Mouse (Mus musculus): ENCODE results near the gene Chpf.

The Chpf gene

GRCm38 (mm10) chr1:75458789-75459684 is 20.1 kb downstream of the Chpf start:
- DNase-seq (ENCODE audit: low spot score in 2 of 2) = no peak

GRCm38 (mm10) chr1:75458025-75458788 is 20.9 kb downstream of the Chpf start:
- DNase-seq (ENCODE audit: low spot score in 2 of 2) = no peak

DNA sequence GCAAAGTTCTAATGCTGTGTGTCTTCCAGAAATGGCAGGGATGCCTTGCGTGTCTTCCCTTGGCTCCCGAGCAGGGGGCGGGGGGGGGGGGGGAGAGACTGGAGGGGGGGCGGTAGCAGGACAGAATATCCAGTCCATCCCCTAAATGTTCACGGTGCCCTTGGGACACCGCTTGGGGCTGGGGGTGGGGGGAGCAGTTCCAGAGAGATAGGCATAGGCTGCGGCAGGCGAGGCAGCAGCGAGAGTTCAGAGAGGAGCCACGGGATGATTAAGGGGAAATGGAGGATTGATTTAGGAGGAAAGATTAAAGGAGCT is 21.4 kb downstream of the Chpf start:
- no peak for DNase-seq (ENCODE audit: low spot score in 2 of 2)

DNA sequence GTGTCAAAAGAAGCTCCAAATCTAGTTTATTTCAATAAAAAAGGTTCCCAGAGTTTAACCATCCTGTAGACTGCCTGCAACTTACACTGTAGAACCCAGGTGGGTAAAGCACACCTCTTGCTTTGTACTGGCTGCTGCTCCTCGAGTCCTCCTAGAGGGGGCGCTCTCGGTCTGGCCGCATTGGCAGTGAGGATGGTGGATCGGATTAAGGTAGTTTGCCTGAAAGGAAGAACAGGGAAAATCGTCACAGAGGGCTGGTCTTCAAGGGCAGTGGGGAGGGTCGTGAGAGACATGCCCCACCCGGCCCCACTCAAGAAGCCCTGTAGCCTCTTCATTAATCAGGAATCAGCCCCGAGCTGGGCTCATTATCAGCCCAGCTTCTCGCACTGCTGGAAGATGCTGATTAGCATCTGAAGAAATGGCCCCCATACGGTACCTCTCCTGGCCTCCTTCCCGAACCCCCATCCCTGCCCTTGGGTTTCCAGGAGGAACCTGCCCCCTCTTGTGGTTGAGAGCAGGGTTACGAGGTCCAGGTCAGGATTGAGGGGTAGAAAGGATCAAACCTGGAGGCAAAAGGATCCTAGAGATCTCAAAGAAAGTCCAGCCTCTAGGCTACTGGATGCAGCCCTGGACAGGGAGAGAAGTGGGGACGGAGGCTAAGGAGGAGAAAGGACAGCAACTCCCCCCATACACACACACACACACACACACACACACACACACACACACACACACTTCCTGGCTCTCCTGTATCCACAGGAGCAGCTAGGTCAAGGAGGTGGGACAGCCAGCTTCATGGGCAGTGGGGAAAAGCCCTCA is 22.2 kb downstream of the Chpf start:
- DNase-seq (ENCODE audit: low spot score in 2 of 2) = no peak

- no peak for DNase-seq (ENCODE audit: low spot score in 2 of 2)
These were observed 23.2 kb downstream of the Chpf start for GRCm38 (mm10) chr1:75455948-75456347.

- no peak for DNase-seq (ENCODE audit: low spot score in 2 of 2)
These were observed 23.7 kb downstream of the Chpf start for GRCm38 (mm10) chr1:75455433-75455832.

GRCm38 (mm10) chr1:75451900-75452299 is 27.2 kb downstream of the Chpf start:
- DNase-seq (ENCODE audit: low spot score in 2 of 2) = no peak

DNA sequence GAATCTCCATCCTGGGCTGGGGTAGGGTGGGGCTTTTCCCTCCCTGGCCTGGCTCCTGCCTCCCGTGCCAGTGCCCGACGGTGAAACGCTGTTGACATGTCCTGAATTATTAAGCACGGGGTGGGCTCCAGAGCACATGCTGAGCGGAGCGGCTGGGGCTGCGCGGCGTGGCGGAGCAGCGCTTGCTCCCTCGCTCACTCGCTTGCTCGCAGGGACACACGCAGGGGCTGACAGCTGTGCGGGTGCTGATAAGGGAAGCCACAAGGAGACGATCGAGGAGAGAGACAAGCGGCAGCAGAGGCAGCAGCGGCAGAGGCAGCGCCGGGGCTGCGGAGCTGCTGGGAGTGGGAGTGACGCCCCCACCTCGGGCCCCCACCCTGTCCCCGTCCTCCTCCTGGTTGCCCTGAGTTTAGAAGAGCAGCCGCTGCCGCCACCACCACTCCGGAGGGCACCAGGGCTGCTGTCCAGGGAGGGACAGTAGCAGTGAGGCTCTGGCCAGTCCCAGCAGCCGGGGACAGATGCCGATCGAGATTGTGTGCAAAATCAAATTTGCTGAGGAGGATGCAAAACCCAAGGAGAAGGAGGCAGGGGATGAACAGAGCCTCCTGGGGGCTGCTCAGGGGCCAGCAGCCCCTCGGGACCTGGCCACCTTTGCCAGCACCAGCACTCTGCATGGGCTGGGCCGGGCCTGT is 28.6 kb downstream of the Chpf start, which contains the start of gene Asic4:
Gene Asic4, plus strand, starts transcription at position 123 of the 692 bp plus-strand sequence.
- no peak for DNase-seq (ENCODE audit: low spot score in 2 of 2)

DNA sequence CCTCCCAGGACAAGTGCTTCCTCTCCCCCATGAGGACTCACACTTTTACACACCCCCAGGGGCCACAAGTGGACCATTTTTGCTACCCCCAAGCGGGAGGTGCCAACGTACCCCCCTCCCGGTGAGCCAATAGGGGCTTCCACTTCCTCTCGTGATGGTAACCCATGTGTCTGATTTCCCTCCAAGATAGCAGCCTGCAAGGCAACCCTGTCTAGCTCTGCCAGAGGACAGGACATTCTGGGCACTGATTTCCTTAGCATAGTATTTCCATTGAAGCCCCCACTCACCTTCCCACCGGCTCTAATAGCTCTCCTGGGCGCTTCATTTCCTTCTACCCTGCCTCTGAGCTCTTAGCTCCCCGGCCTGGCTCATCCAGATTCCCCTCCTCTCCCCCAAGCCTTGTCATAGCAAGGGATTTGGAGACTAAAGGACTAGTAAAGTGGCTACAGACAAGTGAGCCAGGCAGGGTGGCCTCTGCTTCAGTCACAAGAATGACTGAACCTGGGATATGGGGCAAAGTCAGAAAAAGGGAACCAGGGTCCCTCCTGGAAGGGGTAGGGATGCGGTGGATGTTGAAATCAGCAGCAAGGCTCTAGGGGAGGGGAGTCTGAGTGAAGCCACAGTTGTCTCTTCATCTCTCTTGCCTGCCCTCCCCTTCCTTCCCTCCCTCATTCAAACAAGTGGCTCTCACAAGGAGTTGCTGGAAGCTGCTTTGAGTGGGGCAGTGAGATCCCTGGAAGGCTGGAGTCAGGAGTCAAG is 29.6 kb downstream of the Chpf start:
- no peak for DNase-seq (ENCODE audit: low spot score in 2 of 2)

GRCm38 (mm10) chr1:75448937-75449336 is 30.2 kb downstream of the Chpf start:
- DNase-seq (ENCODE audit: low spot score in 2 of 2) = no peak

- no peak for DNase-seq (ENCODE audit: low spot score in 2 of 2)
These were observed 31.1 kb downstream of the Chpf start for GRCm38 (mm10) chr1:75448052-75448431.

GRCm38 (mm10) chr1:75447265-75448051 is 31.6 kb downstream of the Chpf start:
- DNase-seq (ENCODE audit: low spot score in 2 of 2) = no peak

- DNase-seq (ENCODE audit: low spot score in 2 of 2) = no peak
These were observed 32.5 kb downstream of the Chpf start for GRCm38 (mm10) chr1:75446656-75447055.

- peak; percentile 41 to 66 for DNase-seq (ENCODE audit: low spot score in 2 of 2)
These were observed 33.1 kb downstream of the Chpf start for GRCm38 (mm10) chr1:75445751-75446611.

DNA sequence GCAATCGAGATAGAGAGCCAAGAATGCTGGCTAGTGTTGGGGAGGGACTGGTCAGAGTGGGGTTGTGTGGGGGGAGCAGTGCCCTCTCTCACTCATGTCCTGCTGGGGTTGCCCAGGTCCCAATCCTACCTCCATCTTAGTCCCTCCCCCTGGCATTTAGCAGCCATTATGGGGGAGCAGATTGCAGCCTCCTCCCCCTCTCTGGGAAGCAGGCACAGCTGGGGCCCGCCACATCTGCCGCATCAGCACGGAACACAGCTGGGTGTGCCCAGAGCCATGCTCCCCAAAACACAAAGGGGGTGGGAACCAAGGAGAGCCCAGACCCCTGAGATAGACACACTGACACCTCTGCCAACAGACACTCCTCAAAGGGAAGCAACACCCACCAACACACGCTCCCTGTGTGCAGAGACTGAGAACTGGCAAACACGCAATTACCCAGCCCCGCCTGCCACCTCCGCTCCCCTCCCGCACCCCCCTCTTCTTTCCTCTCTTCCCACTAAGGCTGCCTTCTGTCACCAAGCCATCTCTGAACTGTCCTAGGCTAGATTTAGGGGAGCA is 33.9 kb downstream of the Chpf start:
- DNase-seq (ENCODE audit: low spot score in 2 of 2) = no peak

GRCm38 (mm10) chr1:75444208-75444607 is 34.9 kb downstream of the Chpf start:
- no peak for DNase-seq (ENCODE audit: low spot score in 2 of 2)

GRCm38 (mm10) chr1:75443247-75444024 is 35.7 kb downstream of the Chpf start:
- no peak for DNase-seq (ENCODE audit: low spot score in 2 of 2)

GRCm38 (mm10) chr1:75442811-75443210 is 36.3 kb downstream of the Chpf start:
- no peak for DNase-seq (ENCODE audit: low spot score in 2 of 2)

Measured in spleen, postnatal 14 days (tissue).